Mouse (Mus musculus) cerebellum, adult 2 months (tissue): ENCODE measurements around the gene Macc1.

Source experiments
- CTCF ChIP-seq: fragments of 200-500 bp; IDR thresholded peaks from 2 replicates; pipeline ENCODE4 v1.5.1; 2011; ENCODE audit warnings: low read depth, mild to moderate bottlenecking, control low read depth, low read length, moderate library complexity, borderline replicate concordance; ENCODE audit not compliant: insufficient read depth
- POLR2A ChIP-seq: fragments of 200-500 bp; IDR thresholded peaks from 2 replicates; pipeline ENCODE4 v1.6.1; 2011; ENCODE audit warnings: low read length, control low read depth, borderline replicate concordance; ENCODE audit not compliant: insufficient read depth

DNA sequence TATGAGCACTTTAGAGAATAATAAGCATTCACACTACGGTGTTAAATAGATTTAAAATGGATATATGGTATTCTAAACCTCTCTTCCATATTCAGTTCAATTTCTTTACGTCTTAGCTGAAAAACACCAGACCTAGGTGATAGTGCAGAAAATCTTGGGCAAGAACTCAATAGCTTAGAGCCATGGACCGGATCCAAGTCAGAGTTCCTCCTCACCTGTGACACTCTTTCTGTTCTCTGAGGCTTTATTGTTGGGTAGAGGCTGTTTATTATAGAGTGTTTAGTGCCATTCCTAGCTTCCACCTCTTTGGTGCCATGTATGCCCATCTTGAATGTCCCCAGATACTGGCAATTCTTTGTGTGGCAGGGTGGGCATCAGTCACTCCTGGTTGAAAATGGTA lies 49.6 kb upstream of the Macc1 start:
- no peak for TF ChIP-seq POLR2A
- no peak for TF ChIP-seq CTCF
